Mouse (Mus musculus) forebrain, embryonic 16.5 days (tissue): Measurements from ENCODE around the gene Traf3ip1. TPM values are rescaled to one million over a fixed set of nuclear protein-coding genes. Genes with fewer than 3 reads are reported as not detected.

Source experiments
- ATAC-seq: fragments of 200-750 bp; cut with Nextera tagmentation; 2 replicates; pipeline ENCODE4 v1.8.0; 2017; ENCODE audit warnings: mild to moderate bottlenecking, moderate library complexity
- H3K27ac ChIP-seq: fragments of 300-500 bp; sonication (generic); 2 replicates; pipeline ENCODE4 v1.5.1; 2014; ENCODE audit warnings: low read length, control low read depth
- H3K27me3 ChIP-seq: fragments of 300-500 bp; sonication (generic); replicated peaks from 2 replicates; pipeline ENCODE4 v1.6.1; 2014; ENCODE audit warnings: low read length; ENCODE audit not compliant: control insufficient read depth, insufficient read depth
- H3K36me3 ChIP-seq: fragments of 300-500 bp; sonication (generic); 2 replicates; pipeline ENCODE4 v1.6.1; 2014; ENCODE audit not compliant: control insufficient read depth, insufficient read depth
- H3K4me1 ChIP-seq: fragments of 300-500 bp; sonication (generic); replicated peaks from 2 replicates; pipeline ENCODE4 v1.6.1; 2014; ENCODE audit warnings: low read length; ENCODE audit not compliant: control insufficient read depth, insufficient read depth
- H3K4me2 ChIP-seq: fragments of 300-500 bp; sonication (generic); 2 replicates; pipeline ENCODE4 v1.6.1; 2014; ENCODE audit warnings: mild to moderate bottlenecking, low read length, control low read depth
- H3K4me3 ChIP-seq: fragments of 300-500 bp; sonication (generic); replicated peaks from 2 replicates; pipeline ENCODE4 v1.5.1; 2014; ENCODE audit warnings: mild to moderate bottlenecking, low read length, control low read depth
- H3K9ac ChIP-seq: fragments of 300-500 bp; sonication (generic); replicated peaks from 2 replicates; pipeline ENCODE4 v1.6.1; 2014; ENCODE audit warnings: low read depth, low read length, control low read depth
- H3K9me3 ChIP-seq: fragments of 300-500 bp; sonication (generic); 2 replicates; pipeline ENCODE4 v1.6.1; 2016; ENCODE audit warnings: low read length; ENCODE audit not compliant: control insufficient read depth
- WGBS: fragments of 180-500 bp; shearing (Covaris S2); extraction: QIAGEN DNeasy Blood & Tissue Kit; methylation state at CpG from one replicate; pipeline ENCODE4 v1.1.7; 2014; 5-methylcytosine and 5-hydroxymethylcytosine counted together
- polyA plus RNA-seq: library from polyadenylated mRNA; unstranded; fragments of >200 nt; fragmentation: Nextera tagmentation; extraction: Ambion mirVana; gene quantifications from 2 replicates; pipeline ENCODE4 v1.2.1, GENCODE M21; 2015

The Traf3ip1 gene
- polyA plus RNA-seq, 1 experiment from 2014 or later = 13.2 TPM

DNA sequence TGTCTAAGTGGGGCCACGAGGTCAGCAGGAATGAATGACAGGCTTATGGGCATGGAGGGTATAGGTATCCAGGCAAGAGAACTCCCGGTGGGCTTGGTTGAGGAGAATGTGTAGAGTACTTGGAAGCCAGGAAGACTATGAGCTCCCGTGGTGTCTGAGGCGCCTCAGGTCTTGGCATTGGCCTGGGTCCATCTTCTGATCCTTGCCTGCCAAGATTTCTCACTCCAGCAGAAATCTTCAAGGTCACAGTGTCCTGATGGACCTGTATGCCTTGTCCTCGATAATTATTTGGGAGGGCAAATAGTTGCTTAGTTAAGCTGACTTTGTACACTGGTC lies 10.5 kb upstream of the Traf3ip1 start:
- Histone ChIP-seq H3K4me3 (no peak overlapping the region), H3K4me1 (no peaks in the 10 kb centered on the region), H3K4me2 (no peak overlapping the region), H3K9ac (no peak overlapping the region), H3K36me3 (no peaks in the 10 kb centered on the region), H3K27ac (no peak overlapping the region), H3K9me3 (no peaks in the 10 kb centered on the region), H3K27me3 (no peaks in the 10 kb centered on the region)
- no peak for ATAC-seq
- 69% methylated on average over 5 of the region's 5 CpGs for WGBS

GRCm38 (mm10) chr1:91485422-91485821 lies 9.0 kb upstream of the Traf3ip1 start:
- 66% methylated on average over 3 of the region's 3 CpGs for WGBS
- Histone ChIP-seq H3K9me3 (no peaks in the 10 kb centered on the region), H3K4me2 (no peak overlapping the region), H3K27me3 (no peaks in the 10 kb centered on the region), H3K27ac (no peak overlapping the region), H3K4me1 (no peaks in the 10 kb centered on the region), H3K36me3 (no peaks in the 10 kb centered on the region), H3K4me3 (no peak overlapping the region), H3K9ac (no peak overlapping the region)
- ATAC-seq = no peak

- Histone ChIP-seq H3K4me2 (no peak overlapping the region), H3K9me3 (no peaks in the 10 kb centered on the region), H3K27ac (no peak overlapping the region), H3K4me1 (no peaks in the 10 kb centered on the region), H3K9ac (no peak overlapping the region), H3K27me3 (no peaks in the 10 kb centered on the region), H3K36me3 (no peaks in the 10 kb centered on the region), H3K4me3 (no peak overlapping the region)
- ATAC-seq = no peak
- 79% methylated on average over 3 of the region's 3 CpGs for WGBS
Observed at GRCm38 (mm10) chr1:91486165-91486564, 8.3 kb upstream of the Traf3ip1 start.

- no peak for ATAC-seq
- 79% methylated on average over 1 of the region's 1 CpGs for WGBS
- Histone ChIP-seq H3K9me3 (no peaks in the 10 kb centered on the region), H3K4me2 (no peak overlapping the region), H3K27ac (no peak overlapping the region), H3K4me3 (no peak overlapping the region), H3K4me1 (peaks cover 8% of the 10 kb centered on the region), H3K27me3 (no peaks in the 10 kb centered on the region), H3K36me3 (no peaks in the 10 kb centered on the region), H3K9ac (no peak overlapping the region)
Observed at GRCm38 (mm10) chr1:91490322-91490721, 4.1 kb upstream of the Traf3ip1 start.

DNA sequence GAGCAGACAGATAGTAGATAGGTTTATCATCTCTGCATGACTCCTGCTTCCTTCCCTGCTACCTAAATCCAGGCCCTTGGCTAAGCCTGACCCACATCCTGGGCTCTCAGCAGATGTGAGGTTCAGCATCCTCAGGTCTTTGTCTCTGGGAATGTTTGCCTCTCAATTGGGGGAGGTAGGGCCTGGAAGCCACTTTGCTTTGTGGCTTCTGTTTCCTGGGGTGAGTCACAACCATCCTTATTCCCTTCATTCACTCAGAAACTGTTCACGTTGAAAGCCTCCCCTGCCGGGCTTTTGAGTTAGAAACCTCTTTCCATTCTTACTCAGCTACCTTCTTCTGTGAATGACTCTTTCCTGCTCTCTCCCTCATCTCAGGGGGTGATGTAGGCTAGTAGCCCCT lies 1.7 kb upstream of the Traf3ip1 start:
- no peaks in the 10 kb centered on the region for H3K27me3 ChIP-seq
- H3K9ac ChIP-seq = no peak overlapping the region
- no peak overlapping the region for H3K4me3 ChIP-seq
- 4% methylated on average over 2 of the region's 2 CpGs for WGBS
- H3K36me3 ChIP-seq = no peaks in the 10 kb centered on the region
- no peaks in the 10 kb centered on the region for H3K9me3 ChIP-seq
- no peak overlapping the region for H3K27ac ChIP-seq
- no peak for ATAC-seq
- H3K4me1 ChIP-seq = peaks cover 14% of the 10 kb centered on the region
- no peak overlapping the region for H3K4me2 ChIP-seq

DNA sequence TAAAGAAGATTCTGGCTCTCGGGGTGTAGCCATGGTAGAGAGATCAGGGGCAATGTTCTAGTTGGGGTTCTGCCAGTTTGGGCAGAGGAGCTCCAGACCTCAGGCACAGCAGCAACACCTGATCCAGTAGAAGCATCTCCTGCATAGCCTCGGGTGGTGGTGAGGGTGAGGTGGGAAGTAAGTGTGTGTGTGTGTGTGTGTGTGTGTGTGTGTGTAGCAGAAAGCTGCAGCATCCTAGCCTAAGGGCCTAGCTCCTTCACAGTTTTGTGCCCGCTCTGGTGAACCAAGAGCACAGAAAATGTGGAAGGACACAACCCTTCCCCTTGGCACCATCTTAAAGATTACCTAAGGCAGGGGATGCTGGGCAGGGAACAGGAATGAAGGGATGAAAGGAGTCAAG lies 509 bp upstream of the Traf3ip1 start:
- Histone ChIP-seq H3K36me3 (no peaks in the 10 kb centered on the region), H3K9ac (peak overlapping the region; percentile 89), H3K4me1 (peaks cover 14% of the 10 kb centered on the region), H3K27ac (no peak overlapping the region), H3K4me3 (peak overlapping the region; percentile 92), H3K4me2 (peak overlapping the region; percentile 68), H3K27me3 (no peaks in the 10 kb centered on the region), H3K9me3 (no peaks in the 10 kb centered on the region)
- ATAC-seq = peak; percentile 11
- 36% methylated on average over 3 of the region's 3 CpGs for WGBS

GRCm38 (mm10) chr1:91495321-91495720 lies 874 bp downstream of the Traf3ip1 start:
- ATAC-seq = no peak

DNA sequence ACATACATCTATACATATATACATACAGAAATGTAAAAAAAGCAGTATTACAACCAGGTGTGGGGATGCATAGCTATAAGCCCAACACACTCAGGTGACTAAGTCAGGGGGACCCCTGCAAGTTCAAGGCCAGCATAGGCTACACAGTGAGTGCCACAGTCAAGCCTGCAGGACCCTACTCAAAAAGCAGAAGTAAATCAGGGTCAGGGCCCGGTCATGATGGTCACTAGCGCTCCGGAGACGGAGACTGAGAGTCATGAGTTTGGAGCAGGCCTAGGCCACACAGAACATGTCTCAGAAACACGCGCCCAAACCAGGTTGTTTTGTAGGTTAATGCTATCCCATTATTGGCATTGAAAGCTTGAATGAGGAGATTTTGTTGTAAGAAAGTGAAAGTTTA lies 4.1 kb downstream of the Traf3ip1 start:
- Histone ChIP-seq H3K4me1 (peaks cover 14% of the 10 kb centered on the region), H3K9me3 (no peaks in the 10 kb centered on the region), H3K4me3 (no peak overlapping the region), H3K27me3 (no peaks in the 10 kb centered on the region), H3K27ac (no peak overlapping the region), H3K4me2 (no peak overlapping the region), H3K9ac (no peak overlapping the region), H3K36me3 (peaks cover 9% of the 10 kb centered on the region)
- ATAC-seq = no peak
- WGBS = 97% methylated on average over 6 of the region's 6 CpGs

More at GRCm38 (mm10) chr1:91495321-91495720, 874 bp downstream of the Traf3ip1 start:
- Histone ChIP-seq H3K36me3 (no peaks in the 10 kb centered on the region), H3K27ac (no peak overlapping the region), H3K27me3 (no peaks in the 10 kb centered on the region), H3K4me2 (peak overlapping the region; percentile 93), H3K4me1 (peaks cover 14% of the 10 kb centered on the region), H3K4me3 (peak overlapping the region; percentile 92), H3K9ac (peak overlapping the region; percentile 89), H3K9me3 (no peaks in the 10 kb centered on the region)
- WGBS = 41% methylated on average over 5 of the region's 5 CpGs

GRCm38 (mm10) chr1:91504615-91505014 lies 10.2 kb downstream of the Traf3ip1 start:
- H3K27ac ChIP-seq = no peak overlapping the region
- H3K4me1 ChIP-seq = no peaks in the 10 kb centered on the region
- H3K9ac ChIP-seq = no peak overlapping the region
- H3K4me3 ChIP-seq = no peak overlapping the region
- H3K4me2 ChIP-seq = no peak overlapping the region
- no peak for ATAC-seq
- peaks cover 12% of the 10 kb centered on the region for H3K36me3 ChIP-seq
- H3K9me3 ChIP-seq = no peaks in the 10 kb centered on the region
- 82% methylated on average over 3 of the region's 3 CpGs for WGBS
- no peaks in the 10 kb centered on the region for H3K27me3 ChIP-seq

GRCm38 (mm10) chr1:91514916-91515315 lies 20.5 kb downstream of the Traf3ip1 start:
- no peak for ATAC-seq
- WGBS = 80% methylated on average over 11 of the region's 11 CpGs
- Histone ChIP-seq H3K9ac (no peak overlapping the region), H3K36me3 (peaks cover 1% of the 10 kb centered on the region; the same call in 1 of the 2 replicates), H3K4me3 (no peak overlapping the region), H3K27ac (no peak overlapping the region), H3K4me1 (no peaks in the 10 kb centered on the region), H3K4me2 (no peak overlapping the region), H3K9me3 (no peaks in the 10 kb centered on the region), H3K27me3 (no peaks in the 10 kb centered on the region)
